Mouse (Mus musculus) erythroblast, embryonic 14.5 days (primary cell): ENCODE measurements around the gene Cbll1.

ENCODE experiments used
- GATA1 ChIP-seq: IDR thresholded peaks from 2 replicates; pipeline ENCODE4 v1.6.1; 2012; ENCODE audit warnings: low read length, inconsistent platforms, mixed read lengths
- TAL1 ChIP-seq: IDR thresholded peaks from 3 replicates; pipeline ENCODE4 v1.6.1; 2012; ENCODE audit warnings: low read length, inconsistent platforms, mixed read lengths

DNA sequence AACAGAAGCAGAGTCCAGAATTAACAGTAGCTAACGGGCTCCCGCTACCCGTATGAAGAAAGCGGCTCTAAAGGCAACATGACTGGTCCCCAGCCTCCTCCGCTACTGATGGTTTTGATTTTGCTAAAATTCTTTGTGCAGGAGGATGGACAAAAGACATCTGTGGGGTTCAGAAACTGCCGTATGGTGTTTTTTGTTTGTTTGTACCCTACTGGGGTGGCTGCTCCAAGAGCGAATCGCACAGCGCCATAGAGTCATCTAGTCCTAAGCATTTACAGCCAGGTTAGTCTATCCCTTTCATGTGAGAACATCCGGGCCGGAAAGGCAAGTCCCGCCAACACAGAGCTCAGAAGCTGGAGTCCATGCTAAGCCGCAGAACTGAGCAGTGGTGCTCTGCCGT is 32.6 kb upstream of the Cbll1 start:
- no peak for TF ChIP-seq GATA1
- TF ChIP-seq TAL1: no peak
